Mouse (Mus musculus) erythroblast, embryonic 14.5 days (primary cell): ENCODE measurements around the gene Sdk2. TPM values are rescaled to one million over a fixed set of nuclear protein-coding genes. Genes with fewer than 3 reads are reported as not detected.

Source experiments
- H3K27me3 ChIP-seq: 2 replicates; pipeline ENCODE4 v1.6.1; 2012; ENCODE audit warnings: inconsistent platforms; ENCODE audit not compliant: control insufficient read depth
- H3K36me3 ChIP-seq: 2 replicates; pipeline ENCODE4 v1.6.1; 2012; ENCODE audit warnings: mild to moderate bottlenecking, inconsistent platforms; ENCODE audit not compliant: control insufficient read depth
- H3K4me1 ChIP-seq: 2 replicates; pipeline ENCODE4 v1.6.1; 2012; ENCODE audit warnings: inconsistent platforms; ENCODE audit not compliant: control insufficient read depth
- H3K4me3 ChIP-seq: replicated peaks from 2 replicates; pipeline ENCODE3; 2012; ENCODE audit warnings: moderate library complexity, mild to moderate bottlenecking, inconsistent platforms
- H3K9me3 ChIP-seq: 2 replicates; pipeline ENCODE4 v1.6.1; 2012; ENCODE audit warnings: low read length, inconsistent platforms, mixed read lengths; ENCODE audit not compliant: control insufficient read depth
- GATA1 ChIP-seq: IDR thresholded peaks from 2 replicates; pipeline ENCODE4 v1.6.1; 2012; ENCODE audit warnings: low read length, inconsistent platforms, mixed read lengths
- TAL1 ChIP-seq: IDR thresholded peaks from 3 replicates; pipeline ENCODE4 v1.6.1; 2012; ENCODE audit warnings: low read length, inconsistent platforms, mixed read lengths
- polyA plus RNA-seq: library from polyadenylated mRNA; stranded (reverse); fragments of >175 nt; gene quantifications from 2 replicates; pipeline ENCODE4 v1.2.3, GENCODE M21; 2012

The Sdk2 gene
- polyA plus RNA-seq, 1 experiment = under 0.01 TPM

DNA sequence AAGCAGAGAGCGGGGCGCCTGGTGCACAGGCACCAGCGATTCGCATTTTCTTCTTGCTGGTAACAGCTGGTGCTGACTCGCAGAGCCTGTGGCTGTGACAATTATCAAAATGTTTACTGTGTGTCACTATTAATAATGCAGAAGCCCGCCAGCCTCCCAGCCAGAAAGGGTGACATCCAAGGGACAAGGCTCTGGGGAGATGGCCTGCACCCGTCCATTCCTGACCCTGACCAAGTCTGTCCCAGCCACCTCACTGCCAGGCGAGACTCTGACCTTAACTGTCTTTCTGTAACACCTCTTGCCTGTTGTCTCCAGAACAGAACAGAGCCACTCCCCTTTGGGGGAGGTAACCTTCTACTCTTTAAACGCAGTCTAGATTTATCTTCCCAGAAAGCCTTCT is 55.3 kb downstream of the Sdk2 start:
- Histone ChIP-seq H3K36me3 (no peaks in the 10 kb centered on the region), H3K4me3 (no peak overlapping the region), H3K4me1 (no peaks in the 10 kb centered on the region), H3K9me3 (no peaks in the 10 kb centered on the region), H3K27me3 (no peaks in the 10 kb centered on the region)
- TF ChIP-seq GATA1 = no peak
- no peak for TF ChIP-seq TAL1

DNA sequence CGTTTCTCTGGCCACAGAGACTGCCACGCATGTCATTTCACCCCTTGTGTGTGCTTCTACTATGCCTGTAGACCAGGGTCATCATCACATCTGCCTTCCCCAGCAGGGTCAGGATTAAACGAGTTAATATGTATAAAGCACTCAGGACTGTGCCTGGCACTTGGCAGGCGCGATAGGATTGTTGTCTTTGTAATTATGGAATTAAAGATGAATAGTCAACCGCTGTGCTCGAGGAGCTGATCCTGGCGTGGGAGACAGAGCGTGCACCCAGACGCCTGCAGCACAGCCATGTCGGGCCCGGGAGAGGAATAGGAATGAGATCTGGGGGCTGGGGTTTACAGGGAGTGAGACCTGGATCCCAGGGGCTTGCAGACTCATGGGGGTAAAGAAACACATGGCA is 61.0 kb downstream of the Sdk2 start:
- TF ChIP-seq TAL1 (no peak), GATA1 (no peak)
- H3K9me3 ChIP-seq = no peaks in the 10 kb centered on the region
- no peaks in the 10 kb centered on the region for H3K27me3 ChIP-seq
- H3K36me3 ChIP-seq = no peaks in the 10 kb centered on the region
- H3K4me1 ChIP-seq = no peaks in the 10 kb centered on the region
- H3K4me3 ChIP-seq = no peak overlapping the region

DNA sequence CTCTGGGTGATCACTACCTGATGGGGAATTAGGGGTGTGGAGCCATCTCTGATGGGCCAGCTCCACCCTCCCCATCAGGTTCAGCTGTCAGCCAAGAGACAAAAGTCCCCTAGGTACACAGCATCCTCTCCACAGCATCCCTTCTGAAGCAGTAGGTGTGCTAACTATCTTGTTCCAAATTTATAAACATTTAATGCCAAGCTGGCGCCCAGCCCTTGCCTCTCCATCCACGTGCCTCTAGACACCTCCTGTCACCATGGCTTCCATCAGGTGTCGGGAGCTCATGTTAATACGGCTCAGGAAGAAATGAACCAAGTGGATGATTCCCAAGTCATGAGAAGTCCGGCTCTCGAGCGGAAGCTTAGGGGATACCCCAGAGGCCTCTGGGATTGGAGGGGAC is 62.2 kb downstream of the Sdk2 start:
- Histone ChIP-seq H3K9me3 (no peaks in the 10 kb centered on the region), H3K27me3 (no peaks in the 10 kb centered on the region), H3K4me3 (no peak overlapping the region), H3K36me3 (no peaks in the 10 kb centered on the region), H3K4me1 (no peaks in the 10 kb centered on the region)
- TF ChIP-seq TAL1 (no peak), GATA1 (no peak)

DNA sequence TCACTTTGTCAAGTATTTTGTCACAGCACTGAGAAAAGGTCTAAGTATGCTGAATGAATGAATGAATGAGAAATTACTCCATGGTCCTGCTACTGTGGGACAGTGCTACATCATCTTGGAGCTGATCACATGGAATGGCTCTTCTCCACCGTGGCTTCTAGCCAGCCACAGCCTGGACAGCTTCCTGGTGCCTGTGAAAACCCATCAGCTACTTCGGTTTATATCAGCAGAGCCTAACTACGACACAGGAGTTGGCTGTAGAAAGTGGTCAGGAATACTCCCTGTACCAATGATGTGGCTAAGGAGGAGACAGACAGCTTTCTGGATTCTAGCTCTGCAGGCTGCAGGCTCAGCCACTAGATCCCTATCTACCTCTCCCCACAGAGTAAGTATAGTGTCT is 63.7 kb downstream of the Sdk2 start:
- H3K9me3 ChIP-seq = no peaks in the 10 kb centered on the region
- no peaks in the 10 kb centered on the region for H3K27me3 ChIP-seq
- TF ChIP-seq GATA1 (no peak), TAL1 (no peak)
- no peak overlapping the region for H3K4me3 ChIP-seq
- no peaks in the 10 kb centered on the region for H3K4me1 ChIP-seq
- H3K36me3 ChIP-seq = no peaks in the 10 kb centered on the region

DNA sequence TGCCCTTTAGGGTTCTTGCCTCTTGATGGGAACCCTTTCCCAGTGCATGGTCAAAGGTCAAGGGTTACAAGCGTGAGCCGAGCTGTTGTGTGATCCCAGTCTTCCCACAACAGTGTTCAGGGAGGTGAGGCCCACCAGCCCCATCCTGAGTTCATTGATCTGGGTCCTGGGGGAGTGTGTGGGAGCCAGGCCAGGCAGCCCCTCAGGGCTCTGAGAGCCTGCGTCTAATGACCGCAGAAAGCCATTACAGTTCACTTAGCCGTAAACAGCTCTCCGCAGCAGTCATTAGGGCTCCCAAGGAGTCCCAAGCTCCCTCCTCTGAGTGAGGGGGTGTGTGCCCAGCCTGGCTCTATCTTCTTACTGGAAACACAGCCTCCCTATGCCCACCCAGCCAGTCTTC is 66.8 kb downstream of the Sdk2 start:
- no peaks in the 10 kb centered on the region for H3K27me3 ChIP-seq
- no peaks in the 10 kb centered on the region for H3K4me1 ChIP-seq
- H3K4me3 ChIP-seq = no peak overlapping the region
- no peaks in the 10 kb centered on the region for H3K9me3 ChIP-seq
- no peaks in the 10 kb centered on the region for H3K36me3 ChIP-seq
- no peak for TF ChIP-seq GATA1

DNA sequence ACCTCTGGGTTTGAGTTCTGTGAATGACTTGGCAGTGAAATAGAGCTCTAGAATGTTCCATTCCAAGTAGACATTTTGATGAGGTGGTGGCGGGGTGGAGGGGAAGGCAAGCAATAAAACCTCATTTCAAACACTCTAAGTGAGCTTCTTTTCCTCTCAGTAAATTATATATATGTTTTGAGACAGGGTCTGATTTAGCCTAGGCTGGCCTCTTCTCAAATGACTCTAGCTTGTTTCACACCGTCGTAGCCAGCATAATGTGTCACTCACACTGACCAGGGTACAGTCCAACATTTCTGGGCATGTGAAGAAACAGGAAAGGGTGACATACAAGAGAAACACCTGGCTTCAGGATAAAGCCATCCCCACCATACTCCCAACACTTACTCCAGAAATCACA is 68.1 kb downstream of the Sdk2 start:
- Histone ChIP-seq H3K9me3 (no peaks in the 10 kb centered on the region), H3K4me3 (no peak overlapping the region)
- TF ChIP-seq GATA1 (no peak), TAL1 (no peak)

DNA sequence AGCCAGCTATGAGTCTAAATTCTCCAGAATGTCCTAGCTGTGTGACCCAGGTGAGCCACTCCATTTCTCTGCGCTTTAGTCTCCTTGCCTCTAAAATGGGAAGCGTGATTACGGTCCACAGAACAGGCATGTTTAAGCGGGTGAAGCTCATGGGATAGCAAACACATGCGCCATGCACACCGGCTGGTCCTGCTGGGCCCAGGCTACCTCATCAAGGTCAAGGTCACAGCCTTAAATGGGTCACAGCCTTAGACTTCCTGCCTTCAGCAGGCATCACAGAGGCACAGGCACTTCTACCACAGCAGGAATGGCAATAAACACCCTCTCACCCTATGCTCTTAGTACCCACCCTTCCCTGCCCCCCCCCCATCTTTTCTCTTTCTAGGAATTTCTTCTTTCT is 72.9 kb downstream of the Sdk2 start:
- no peak overlapping the region for H3K4me3 ChIP-seq
- no peaks in the 10 kb centered on the region for H3K4me1 ChIP-seq
- no peaks in the 10 kb centered on the region for H3K36me3 ChIP-seq
- TF ChIP-seq TAL1 (no peak), GATA1 (no peak)
- no peaks in the 10 kb centered on the region for H3K9me3 ChIP-seq
- no peaks in the 10 kb centered on the region for H3K27me3 ChIP-seq

More for the DNA sequence above, 68.1 kb downstream of the Sdk2 start:
- H3K27me3 ChIP-seq = no peaks in the 10 kb centered on the region
- H3K4me1 ChIP-seq = no peaks in the 10 kb centered on the region
- no peaks in the 10 kb centered on the region for H3K36me3 ChIP-seq

DNA sequence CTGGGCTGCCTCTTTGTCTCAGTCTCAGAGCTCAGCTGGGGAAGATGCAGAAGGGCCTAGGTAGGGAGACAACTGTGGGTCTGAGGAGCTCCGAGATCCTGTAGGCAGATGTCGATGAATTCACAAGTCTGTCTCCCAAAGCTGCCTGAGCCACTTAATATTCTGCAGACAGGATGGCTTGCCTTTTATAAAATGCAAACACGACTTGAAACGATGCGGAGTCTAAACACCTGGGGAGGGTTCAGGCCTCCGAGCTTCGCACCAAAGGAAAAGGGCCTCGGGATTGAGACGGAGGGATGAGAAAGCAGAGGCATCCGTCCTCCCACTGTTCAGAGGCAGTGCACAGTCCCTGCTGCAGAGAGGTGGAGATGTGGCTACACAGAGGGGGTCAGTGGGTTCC is 74.0 kb downstream of the Sdk2 start:
- TF ChIP-seq GATA1 = no peak
- no peak for TF ChIP-seq TAL1
- Histone ChIP-seq H3K4me1 (no peaks in the 10 kb centered on the region), H3K36me3 (no peaks in the 10 kb centered on the region), H3K27me3 (no peaks in the 10 kb centered on the region), H3K9me3 (no peaks in the 10 kb centered on the region), H3K4me3 (no peak overlapping the region)

DNA sequence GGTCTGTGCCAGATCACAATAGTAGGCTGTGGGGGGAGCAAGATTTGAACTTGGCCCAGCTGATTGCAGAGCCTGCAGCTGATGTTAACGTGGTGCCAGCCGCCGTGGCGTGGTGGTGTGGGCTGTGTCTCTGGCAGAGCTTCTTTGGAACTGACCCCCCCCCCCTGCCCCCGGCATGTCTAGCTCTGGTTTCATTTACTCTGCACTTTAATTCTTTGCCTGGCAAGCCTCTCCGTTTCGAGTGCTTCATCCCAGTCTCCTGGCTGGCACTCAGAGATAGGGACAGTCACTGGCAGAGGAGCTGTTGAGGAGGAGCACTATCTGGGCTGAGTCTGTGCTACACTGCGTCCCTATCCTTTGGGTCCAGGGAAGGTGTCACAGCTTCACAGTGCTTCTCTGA is 75.0 kb downstream of the Sdk2 start:
- no peaks in the 10 kb centered on the region for H3K27me3 ChIP-seq
- no peaks in the 10 kb centered on the region for H3K36me3 ChIP-seq
- no peak overlapping the region for H3K4me3 ChIP-seq
- H3K9me3 ChIP-seq = no peaks in the 10 kb centered on the region
- TF ChIP-seq GATA1 (no peak), TAL1 (no peak)
- no peaks in the 10 kb centered on the region for H3K4me1 ChIP-seq

DNA sequence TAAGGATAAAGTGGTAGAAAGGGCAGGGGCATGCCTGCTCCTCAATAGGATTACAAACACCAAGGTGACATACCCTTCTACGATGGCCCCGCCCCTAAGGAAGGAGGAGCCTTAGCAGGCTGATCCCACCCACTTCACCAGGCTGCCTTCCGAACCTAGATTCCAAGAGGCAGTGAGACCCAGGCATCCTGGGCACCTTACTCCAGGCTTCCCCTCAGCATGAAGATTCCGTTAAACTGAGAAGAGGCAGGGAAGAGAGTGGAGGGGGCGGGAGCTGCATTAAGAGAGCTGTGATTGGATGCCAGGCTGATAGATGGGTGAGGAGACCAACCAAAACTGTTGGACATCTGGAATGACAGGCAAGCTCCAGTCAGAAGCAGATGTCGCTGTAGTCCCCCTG is 76.4 kb downstream of the Sdk2 start:
- TF ChIP-seq TAL1 (no peak), GATA1 (no peak)
- Histone ChIP-seq H3K4me3 (no peak overlapping the region), H3K36me3 (no peaks in the 10 kb centered on the region), H3K4me1 (no peaks in the 10 kb centered on the region), H3K9me3 (no peaks in the 10 kb centered on the region), H3K27me3 (no peaks in the 10 kb centered on the region)
